Mouse (Mus musculus) lung, postnatal 0 days (tissue): Measurements from ENCODE around the gene Mettl17.

Experiments used
- CTCF ChIP-seq: IDR thresholded peaks from 2 replicates; pipeline ENCODE4 v1.5.1; 2016; ENCODE audit warnings: antibody characterized with exemption, mild to moderate bottlenecking
- EP300 ChIP-seq: IDR thresholded peaks from 2 replicates; pipeline ENCODE4 v1.6.1; 2016; ENCODE audit warnings: antibody characterized with exemption, mild to moderate bottlenecking, control low read depth

GRCm38 (mm10) chr14:51846566-51846965 lies 38.1 kb upstream of the Mettl17 start:
- no peak for TF ChIP-seq CTCF
- no peak for TF ChIP-seq EP300
